Mouse (Mus musculus) forebrain, embryonic 11.5 days (tissue): ENCODE data around the gene Eif4a2. TPM values are rescaled to one million over a fixed set of nuclear protein-coding genes. Genes with fewer than 3 reads are reported as not detected.

Experiments used
- ATAC-seq: fragments of 200-750 bp; cut with Nextera tagmentation; replicated peaks from 2 replicates; pipeline ENCODE4 v1.8.0; 2017; ENCODE audit warnings: moderate TSS enrichment; ENCODE audit not compliant: low FRiP score
- DNase-seq: peaks from one replicate; pipeline ENCODE4 v3.0.0-alpha.2; 2017; ENCODE audit warnings: low spot score
- H3K27ac ChIP-seq: fragments of 300-500 bp; sonication (generic); 2 replicates; pipeline ENCODE4 v1.5.1; 2014; ENCODE audit warnings: low read depth, low read length
- H3K27me3 ChIP-seq: fragments of 300-500 bp; sonication (generic); 2 replicates; pipeline ENCODE4 v1.6.1; 2014; ENCODE audit warnings: mild to moderate bottlenecking, low read length, mixed read lengths; ENCODE audit not compliant: control insufficient read depth, insufficient read depth
- H3K36me3 ChIP-seq: fragments of 300-500 bp; sonication (generic); 2 replicates; pipeline ENCODE4 v1.6.1; 2014; ENCODE audit warnings: mild to moderate bottlenecking, low read length, moderate library complexity, mixed read lengths; ENCODE audit not compliant: control insufficient read depth, insufficient read depth
- H3K4me1 ChIP-seq: fragments of 300-500 bp; sonication (generic); replicated peaks from 2 replicates; pipeline ENCODE4 v1.6.1; 2014; ENCODE audit warnings: low read length, mixed read lengths; ENCODE audit not compliant: control insufficient read depth, insufficient read depth
- H3K4me2 ChIP-seq: fragments of 300-500 bp; sonication (generic); 2 replicates; pipeline ENCODE4 v1.6.1; 2014; ENCODE audit warnings: low read depth, mild to moderate bottlenecking, low read length, moderate library complexity, mixed read lengths; ENCODE audit not compliant: severe bottlenecking
- H3K4me3 ChIP-seq: fragments of 300-500 bp; sonication (generic); 2 replicates; pipeline ENCODE4 v1.5.1; 2014; ENCODE audit warnings: low read depth, low read length
- H3K9ac ChIP-seq: fragments of 300-500 bp; sonication (generic); 2 replicates; pipeline ENCODE4 v1.6.1; 2014; ENCODE audit warnings: low read length
- H3K9me3 ChIP-seq: fragments of 300-500 bp; sonication (generic); 2 replicates; pipeline ENCODE4 v1.6.1; 2016; ENCODE audit warnings: low read length, mixed read lengths; ENCODE audit not compliant: control insufficient read depth
- WGBS: fragments of 180-500 bp; shearing (Covaris S2); extraction: QIAGEN DNeasy Blood & Tissue Kit; methylation state at CpG from one replicate; pipeline ENCODE4 v1.1.7; 2014; 5-methylcytosine and 5-hydroxymethylcytosine counted together
- polyA plus RNA-seq: library from polyadenylated mRNA; unstranded; fragments of >200 nt; fragmentation: Nextera tagmentation; extraction: Ambion mirVana; gene quantifications from 2 replicates; pipeline ENCODE4 v1.2.1, GENCODE M21; 2014

The Eif4a2 gene
- polyA plus RNA-seq, 1 experiment from 2014 or later = 204 TPM

DNA sequence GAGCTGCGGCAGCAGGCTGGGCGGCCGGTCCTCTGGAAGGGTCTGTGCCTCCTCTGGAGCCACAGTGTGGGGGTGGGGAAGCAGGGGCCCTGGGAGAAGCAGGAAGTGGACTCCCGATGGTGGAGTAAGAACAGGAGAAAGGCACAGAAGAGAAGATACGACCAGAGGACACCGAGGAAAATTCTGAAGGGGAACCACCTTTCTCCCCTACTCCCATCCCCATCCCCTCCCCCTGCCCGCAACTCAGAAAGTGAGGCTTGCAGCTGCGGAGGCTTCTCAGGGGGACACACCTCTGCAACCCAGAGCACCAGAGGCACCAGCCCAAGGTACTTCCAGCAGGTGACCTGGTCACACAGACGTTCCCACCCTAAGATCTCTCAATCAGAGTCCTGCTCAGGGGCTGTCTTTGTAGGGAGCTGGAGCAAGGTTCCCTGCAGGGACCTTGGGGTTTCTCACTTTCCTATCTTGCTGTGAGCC lies 7.1 kb upstream of the Eif4a2 start:
- Histone ChIP-seq H3K4me2 (peak overlapping the region; percentile 56), H3K4me1 (no peaks in the 10 kb centered on the region; the same call in 1 of the 2 replicates), H3K36me3 (no peaks in the 10 kb centered on the region), H3K27ac (no peak overlapping the region), H3K9me3 (no peaks in the 10 kb centered on the region), H3K9ac (peak overlapping the region; percentile 51), H3K27me3 (no peaks in the 10 kb centered on the region), H3K4me3 (peak overlapping the region; percentile 26)
- WGBS = 1% methylated on average over 9 of the region's 9 CpGs
- ATAC-seq = peak; percentile 78
- peak; percentile 77 for DNase-seq

DNA sequence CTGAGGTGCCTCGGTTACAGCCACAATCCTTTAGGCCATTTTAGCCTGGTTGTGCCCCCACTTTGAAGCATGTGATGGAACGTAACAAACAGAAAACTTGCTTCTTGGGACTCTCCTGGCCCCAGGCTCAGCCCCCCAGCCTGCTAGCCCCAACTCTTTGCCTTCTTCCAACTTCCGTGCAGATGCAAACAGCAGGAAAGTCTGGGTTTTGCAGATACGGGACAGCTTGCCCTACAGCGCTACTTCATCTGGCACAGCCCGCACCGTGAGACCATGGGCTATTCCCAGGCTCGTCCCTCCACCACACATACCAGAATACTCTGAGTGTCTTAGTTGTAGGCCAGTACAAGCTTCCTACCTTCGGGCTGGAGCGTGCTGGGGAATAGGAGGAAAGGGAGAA lies 6.6 kb upstream of the Eif4a2 start:
- ATAC-seq = no peak
- H3K27me3 ChIP-seq = no peaks in the 10 kb centered on the region

DNA sequence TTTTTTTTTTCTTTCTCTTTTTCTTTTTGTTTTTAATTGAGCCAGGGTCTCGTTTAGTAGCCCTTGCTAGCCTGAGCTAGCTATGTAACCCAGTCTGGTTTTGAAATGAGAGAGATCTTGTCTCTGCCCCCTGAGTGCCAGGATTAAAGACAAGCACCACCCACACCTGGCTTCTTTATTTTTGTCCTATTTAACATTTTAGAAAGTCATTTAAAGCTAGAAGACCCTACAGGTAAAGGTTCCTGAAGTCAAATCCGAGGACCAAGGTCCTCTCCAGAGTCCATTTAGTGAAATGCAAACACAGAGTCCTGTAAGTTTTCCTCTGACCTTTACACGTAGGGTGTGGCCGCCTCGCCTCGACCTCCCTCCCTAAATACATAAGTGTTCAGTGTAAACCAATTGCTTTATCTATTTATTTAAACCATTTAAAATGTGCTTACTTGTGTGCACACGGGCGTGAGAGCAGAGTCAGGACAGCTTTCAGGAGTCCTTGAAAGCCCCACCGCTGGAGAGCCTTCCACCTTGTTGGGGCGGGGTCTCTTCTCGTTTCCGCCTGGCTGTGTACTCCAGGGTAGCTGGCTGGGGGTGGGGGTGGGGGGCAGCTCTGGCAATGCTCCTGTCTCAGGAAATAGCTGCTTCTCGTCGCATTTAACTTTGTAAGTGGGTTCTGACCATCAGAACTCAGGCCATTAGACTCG lies 4.8 kb upstream of the Eif4a2 start:
- no peak for ATAC-seq
- no peaks in the 10 kb centered on the region for H3K9me3 ChIP-seq
- peak overlapping the region; percentile 42; the same call in 1 of the 2 replicates for H3K4me2 ChIP-seq
- peak overlapping the region; percentile 27 for H3K4me3 ChIP-seq
- no peaks in the 10 kb centered on the region for H3K36me3 ChIP-seq
- H3K9ac ChIP-seq = peak overlapping the region; percentile 45; the same call in 1 of the 2 replicates
- 10% methylated on average over 15 of the region's 15 CpGs for WGBS
- no peaks in the 10 kb centered on the region for H3K27me3 ChIP-seq
- H3K27ac ChIP-seq = no peak overlapping the region
- DNase-seq = peak; percentile 52
- H3K4me1 ChIP-seq = no peaks in the 10 kb centered on the region; the same call in 1 of the 2 replicates

More for the DNA sequence above, 6.6 kb upstream of the Eif4a2 start:
- Histone ChIP-seq H3K27ac (no peak overlapping the region), H3K9me3 (no peaks in the 10 kb centered on the region), H3K4me3 (peak overlapping the region; percentile 26; the same call in 1 of the 2 replicates), H3K36me3 (no peaks in the 10 kb centered on the region), H3K4me1 (no peaks in the 10 kb centered on the region; the same call in 1 of the 2 replicates), H3K9ac (peak overlapping the region; percentile 51; the same call in 1 of the 2 replicates), H3K4me2 (peak overlapping the region; percentile 56)
- 8% methylated on average over 10 of the region's 10 CpGs for WGBS
- peak; percentile 57 for DNase-seq

DNA sequence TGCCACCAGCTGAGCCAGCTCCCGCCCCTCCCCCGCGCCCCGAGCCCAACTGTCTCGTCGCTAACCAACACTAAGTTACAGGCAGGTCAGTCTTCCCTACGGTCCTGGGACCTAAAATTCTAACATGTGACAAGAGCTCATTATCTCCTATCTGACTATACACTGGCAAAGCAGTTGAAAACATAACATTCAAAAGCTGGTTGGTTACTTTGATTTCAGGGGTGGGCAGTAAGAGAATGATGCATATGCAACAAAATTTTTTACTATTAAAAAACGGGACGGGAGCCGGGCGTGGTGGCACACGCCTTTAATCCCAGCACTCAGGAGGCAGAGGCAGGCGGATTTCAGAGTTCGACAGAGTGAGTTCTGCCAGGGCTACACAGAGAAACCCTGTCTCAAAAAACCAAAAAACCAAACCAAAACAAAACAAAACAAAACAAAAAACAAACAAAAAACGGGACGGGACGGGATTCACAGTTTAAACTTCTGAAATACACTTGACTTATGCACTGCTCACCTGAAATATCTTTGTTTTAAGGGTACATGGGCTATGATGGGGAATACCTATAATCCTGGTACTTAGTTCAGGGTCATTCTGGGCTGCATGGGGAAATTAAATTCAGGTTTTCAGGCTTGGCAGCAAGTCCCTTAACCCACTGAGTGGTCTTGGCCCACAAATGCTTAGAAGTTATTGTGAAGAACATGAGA lies 4.1 kb upstream of the Eif4a2 start:
- Histone ChIP-seq H3K27me3 (no peaks in the 10 kb centered on the region), H3K4me2 (peak overlapping the region; percentile 42; the same call in 1 of the 2 replicates), H3K4me1 (no peaks in the 10 kb centered on the region; the same call in 1 of the 2 replicates), H3K9ac (peak overlapping the region; percentile 45; the same call in 1 of the 2 replicates), H3K36me3 (no peaks in the 10 kb centered on the region), H3K27ac (no peak overlapping the region), H3K4me3 (peak overlapping the region; percentile 27), H3K9me3 (no peaks in the 10 kb centered on the region)
- DNase-seq (no peak), ATAC-seq (no peak)
- 43% methylated on average over 17 of the region's 17 CpGs for WGBS

DNA sequence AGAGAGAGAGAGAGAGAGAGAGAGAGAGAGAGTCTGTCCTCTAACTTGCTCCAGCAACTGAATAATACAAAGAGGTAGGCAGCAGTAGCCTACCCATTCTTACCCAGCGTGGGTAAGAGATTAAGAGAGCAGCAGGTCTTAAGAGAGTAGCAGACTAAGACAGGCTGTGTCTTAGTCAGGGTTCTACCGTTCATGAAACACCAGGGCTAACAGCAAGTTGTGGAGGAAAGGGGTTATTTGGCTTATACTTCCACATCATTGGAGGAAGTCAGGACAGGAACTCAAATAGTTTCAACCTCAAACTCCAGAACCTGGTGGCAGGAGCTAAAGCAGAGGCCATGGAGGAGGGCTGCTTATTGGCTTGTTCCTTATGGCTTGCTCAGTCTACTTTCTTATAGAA lies 3.4 kb upstream of the Eif4a2 start:
- no peak overlapping the region for H3K4me3 ChIP-seq
- no peak for ATAC-seq
- 54% methylated on average over 2 of the region's 2 CpGs for WGBS
- H3K9me3 ChIP-seq = no peaks in the 10 kb centered on the region
- H3K9ac ChIP-seq = no peak overlapping the region
- H3K27me3 ChIP-seq = no peaks in the 10 kb centered on the region
- H3K4me1 ChIP-seq = no peaks in the 10 kb centered on the region; the same call in 1 of the 2 replicates
- H3K36me3 ChIP-seq = no peaks in the 10 kb centered on the region; the same call in 1 of the 2 replicates
- H3K4me2 ChIP-seq = no peak overlapping the region
- H3K27ac ChIP-seq = no peak overlapping the region
- no peak for DNase-seq

DNA sequence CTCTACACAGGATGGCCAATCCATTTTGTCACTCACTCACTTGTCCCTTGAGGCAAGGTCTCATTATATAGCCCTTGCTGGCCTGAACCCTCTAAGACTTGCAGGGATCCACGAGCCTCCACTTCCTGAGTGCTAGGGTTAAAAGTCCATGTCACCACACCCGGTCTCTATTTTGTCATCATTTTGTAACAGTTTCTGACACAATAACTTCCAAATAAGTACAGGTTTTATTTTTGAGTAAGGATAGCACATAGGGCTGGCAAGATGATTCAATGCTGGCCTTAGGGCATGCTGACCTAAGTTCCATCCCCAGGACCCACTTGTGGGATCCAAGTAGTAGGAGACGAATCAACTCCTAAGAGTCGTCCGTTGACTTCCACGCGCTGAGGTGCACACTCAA lies 1.1 kb upstream of the Eif4a2 start:
- no peaks in the 10 kb centered on the region for H3K27me3 ChIP-seq
- WGBS = 78% methylated on average over 7 of the region's 7 CpGs
- no peak overlapping the region for H3K4me2 ChIP-seq
- no peaks in the 10 kb centered on the region for H3K9me3 ChIP-seq
- no peak overlapping the region for H3K9ac ChIP-seq
- peaks cover 7% of the 10 kb centered on the region for H3K36me3 ChIP-seq
- peaks cover 7% of the 10 kb centered on the region; the same call in 1 of the 2 replicates for H3K4me1 ChIP-seq
- DNase-seq = no peak
- H3K4me3 ChIP-seq = no peak overlapping the region
- no peak for ATAC-seq
- H3K27ac ChIP-seq = no peak overlapping the region

DNA sequence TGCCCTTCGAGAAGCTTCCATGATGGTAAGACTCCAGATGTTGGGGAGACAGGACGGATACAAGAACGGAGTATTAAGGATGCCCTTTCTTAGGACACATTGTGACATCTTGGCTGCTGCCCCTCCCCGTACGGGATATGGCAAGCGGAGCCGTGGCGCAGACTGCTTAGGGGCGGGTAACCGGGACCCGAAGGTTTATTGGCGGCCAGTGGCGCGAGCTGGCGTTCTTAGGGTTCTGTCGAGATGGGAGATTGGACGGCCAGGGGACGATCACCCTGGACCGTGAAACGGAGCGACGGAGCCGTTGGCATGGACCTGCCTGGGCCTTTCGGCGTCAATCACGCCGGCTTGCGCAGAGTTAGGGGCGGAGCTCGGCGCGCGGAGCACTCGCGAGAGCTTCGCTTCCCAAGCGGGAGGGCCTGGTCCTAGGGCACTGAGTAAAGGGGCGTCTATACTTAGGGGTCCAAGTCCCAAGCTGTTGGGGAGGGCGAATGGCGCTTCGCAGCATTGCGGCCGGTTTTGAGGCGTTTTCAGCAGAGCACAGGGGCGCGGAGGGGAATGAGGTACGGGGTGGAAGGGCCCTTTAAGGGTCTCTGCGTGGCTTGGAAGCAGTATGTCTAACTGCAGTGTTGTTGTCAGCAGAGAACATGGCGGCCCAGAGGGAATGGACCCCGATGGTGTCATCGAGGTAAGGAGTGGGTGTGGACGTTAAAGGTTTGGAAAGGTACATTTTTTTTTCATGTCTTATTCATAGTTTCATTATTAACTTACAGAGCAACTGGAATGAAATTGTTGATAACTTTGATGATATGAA lies 909 bp downstream of the Eif4a2 start:
- no peaks in the 10 kb centered on the region for H3K27me3 ChIP-seq
- H3K9ac ChIP-seq = peak overlapping the region; percentile 96
- WGBS = under 1% methylated on average over 52 of the region's 52 CpGs
- ATAC-seq (peak; percentile 90), DNase-seq (peak; percentile 89)
- peaks cover 7% of the 10 kb centered on the region; the same call in 1 of the 2 replicates for H3K4me1 ChIP-seq
- no peaks in the 10 kb centered on the region for H3K9me3 ChIP-seq
- H3K4me3 ChIP-seq = peak overlapping the region; percentile 81
- peaks cover 10% of the 10 kb centered on the region for H3K36me3 ChIP-seq
- peak overlapping the region; percentile 66 for H3K4me2 ChIP-seq
- H3K27ac ChIP-seq = peak overlapping the region; percentile 92

DNA sequence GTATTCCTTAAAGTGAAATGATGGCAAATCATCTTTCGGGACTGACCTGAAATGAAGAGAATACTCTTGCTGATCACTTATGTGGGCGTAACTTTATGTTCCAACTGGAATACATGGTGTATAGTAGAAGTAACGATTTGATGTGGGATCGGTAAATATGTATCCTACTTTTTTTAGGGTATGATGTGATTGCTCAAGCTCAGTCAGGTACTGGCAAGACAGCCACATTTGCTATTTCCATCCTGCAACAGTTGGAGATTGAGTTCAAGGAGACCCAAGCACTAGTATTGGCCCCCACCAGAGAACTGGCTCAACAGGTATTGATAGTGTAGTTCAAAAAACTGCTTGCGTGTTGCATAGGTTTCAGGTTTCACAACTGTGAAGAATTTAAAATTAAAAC lies 1.7 kb downstream of the Eif4a2 start:
- 4% methylated on average over 5 of the region's 5 CpGs for WGBS
- no peak for DNase-seq

More for the DNA sequence above, 1.7 kb downstream of the Eif4a2 start:
- Histone ChIP-seq H3K4me3 (peak overlapping the region; percentile 81), H3K27me3 (no peaks in the 10 kb centered on the region), H3K4me2 (peak overlapping the region; percentile 66), H3K36me3 (peaks cover 10% of the 10 kb centered on the region), H3K27ac (0 out of 2 replicates have a peak overlapping the region, but pooled peaks have one; percentile 6), H3K4me1 (peaks cover 7% of the 10 kb centered on the region; the same call in 1 of the 2 replicates), H3K9me3 (no peaks in the 10 kb centered on the region), H3K9ac (peak overlapping the region; percentile 96)
- ATAC-seq = no peak
